Mouse (Mus musculus) heart, postnatal 10 days (tissue): ENCODE results near the gene Olfr429. TPM values are rescaled to one million over a fixed set of nuclear protein-coding genes. Genes with fewer than 3 reads are reported as not detected.
"Not testable (repeated sequence)": the region's sequence is repeated elsewhere in the genome, so short reads cannot be mapped to it uniquely, and the experiment has no call there.

Source experiments
- DNase-seq, 2 experiments: peaks; one replicate each; pipeline ENCODE4 v3.0.0; 2021
- intact Hi-C: fragments of 180-260 bp; cut with DNase I; formaldehyde crosslinking; loops from one replicate; pipeline ENCODE4 v1.15.1; 2025
- total RNA-seq, 2 experiments: library from RNA; stranded (reverse); gene quantifications; 2 replicates each; pipeline ENCODE4 v1.2.3; 2021

The Olfr429 gene
- total RNA-seq, result not detected

- intact Hi-C loops, result no loop called here
Measured at GRCm38 (mm10) chr1:174084031-174084430, at the start of gene Olfr429. TSS of gene Olfr429 (plus strand) at chr1:174084331.

GRCm38 (mm10) chr1:174035841-174036240, 48.3 kb upstream of the Olfr429 start:
- intact Hi-C loops, result no loop called here
- DNase-seq, result no peak

More at GRCm38 (mm10) chr1:174084031-174084430, at the start of gene Olfr429:
- DNase-seq, result no peak

DNA sequence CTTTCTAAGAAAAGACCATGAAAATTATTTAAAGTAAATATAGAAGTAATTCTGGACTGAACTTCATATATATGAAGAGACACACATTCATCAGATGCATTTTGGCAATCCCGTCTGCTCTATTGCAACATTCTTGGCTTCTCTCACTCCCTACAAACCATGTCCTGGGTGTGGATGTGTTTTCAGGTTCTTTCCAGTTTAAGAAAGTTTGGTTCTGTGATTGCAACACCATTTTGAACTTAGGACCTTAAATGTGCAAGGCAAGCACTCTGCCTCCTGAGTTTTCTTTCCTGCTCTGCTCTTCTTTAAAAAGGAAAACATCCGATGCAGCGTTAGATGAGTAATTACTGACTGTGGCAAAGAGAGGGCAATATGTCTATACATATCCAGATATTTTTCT, 45.7 kb upstream of the Olfr429 start:
- DNase-seq, result no peak
- intact Hi-C loops, result no loop called here

- DNase-seq, result peak; percentile 82 to 83
- intact Hi-C loops, result no loop called here
Measured at GRCm38 (mm10) chr1:174040523-174041177, 43.5 kb upstream of the Olfr429 start, which contains the start of gene Olfr433. TSS of gene Olfr433 (plus strand) at chr1:174040705.

DNA sequence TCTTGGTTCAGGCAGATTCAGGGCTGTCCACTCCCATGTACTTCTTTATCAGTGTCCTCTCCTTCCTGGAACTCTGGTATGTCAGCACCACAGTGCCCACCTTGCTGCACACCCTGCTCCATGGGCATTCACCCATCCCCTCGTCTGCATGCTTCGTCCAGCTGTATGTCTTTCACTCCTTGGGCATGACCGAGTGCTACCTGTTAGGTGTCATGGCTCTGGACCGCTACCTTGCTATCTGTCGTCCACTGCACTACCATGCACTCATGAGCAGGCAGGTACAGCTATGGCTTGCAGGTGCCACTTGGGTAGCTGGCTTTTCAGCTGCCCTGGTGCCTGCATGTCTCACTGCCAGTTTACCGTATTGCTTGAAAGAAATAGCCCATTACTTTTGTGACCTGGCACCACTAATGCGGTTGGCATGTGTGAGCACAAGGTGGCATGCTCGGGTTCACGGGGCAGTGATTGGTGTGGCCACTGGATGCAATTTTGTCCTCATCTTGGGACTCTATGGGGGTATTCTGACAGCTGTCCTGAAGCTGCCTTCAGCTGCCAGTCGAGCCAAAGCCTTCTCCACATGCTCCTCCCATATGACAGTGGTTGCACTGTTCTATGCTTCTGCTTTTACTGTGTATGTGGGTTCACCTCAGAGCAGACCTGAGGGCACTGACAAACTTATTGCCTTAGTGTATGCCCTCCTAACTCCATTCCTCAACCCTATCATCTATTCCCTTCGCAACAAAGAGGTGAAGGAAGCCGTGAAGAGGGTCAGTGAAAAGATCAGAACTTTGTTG, 41.8 kb upstream of the Olfr429 start:
- intact Hi-C loops, DNase-seq: not testable (repeated sequence)

DNA sequence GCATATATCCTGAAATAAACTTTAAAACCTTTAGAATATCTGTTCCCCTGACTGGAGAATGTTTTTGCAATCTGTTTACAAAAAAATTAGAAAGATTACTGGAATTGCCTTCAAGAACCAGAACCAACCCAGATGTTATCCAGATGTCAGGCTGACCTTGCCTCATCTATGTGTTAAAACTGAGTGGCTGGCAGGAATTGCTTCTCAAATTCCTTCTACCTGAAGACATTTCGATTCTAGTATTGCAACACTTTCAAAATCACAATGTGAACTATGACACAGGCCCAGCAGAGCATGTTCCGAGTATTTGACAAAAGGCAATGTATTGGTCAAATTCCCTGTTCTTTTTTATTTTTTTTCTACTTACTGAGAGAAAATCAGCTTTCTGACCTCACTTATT, 39.7 kb upstream of the Olfr429 start:
- intact Hi-C loops, result no loop called here
- DNase-seq, result peak in 1 of 2 experiments; percentile 19

DNA sequence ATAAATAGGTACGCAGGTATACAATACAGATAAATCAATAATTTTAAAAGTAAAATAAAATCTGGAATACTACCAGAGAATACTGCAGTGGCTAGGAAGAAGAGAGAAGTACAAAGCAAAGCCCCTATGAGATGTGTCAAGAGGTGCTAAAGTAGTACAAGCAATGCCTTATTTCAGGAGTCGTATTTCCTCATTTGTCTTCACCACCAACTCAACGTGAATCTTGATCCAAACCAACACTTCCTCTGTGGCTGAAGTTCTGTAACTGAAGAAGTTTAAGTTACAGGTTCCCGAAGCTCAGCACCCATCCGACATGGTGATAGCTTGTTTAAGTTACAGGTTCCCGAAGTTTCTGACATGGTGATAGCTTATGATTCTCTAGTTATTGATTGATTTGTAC, 35.9 kb upstream of the Olfr429 start:
- intact Hi-C loops, DNase-seq: not testable (repeated sequence)

- intact Hi-C loops, result no loop called here
- no peak for DNase-seq
Measured at GRCm38 (mm10) chr1:174048893-174049292, 35.2 kb upstream of the Olfr429 start, which contains the start of gene Olfr432. TSS of gene Olfr432 (plus strand) at chr1:174049205.

DNA sequence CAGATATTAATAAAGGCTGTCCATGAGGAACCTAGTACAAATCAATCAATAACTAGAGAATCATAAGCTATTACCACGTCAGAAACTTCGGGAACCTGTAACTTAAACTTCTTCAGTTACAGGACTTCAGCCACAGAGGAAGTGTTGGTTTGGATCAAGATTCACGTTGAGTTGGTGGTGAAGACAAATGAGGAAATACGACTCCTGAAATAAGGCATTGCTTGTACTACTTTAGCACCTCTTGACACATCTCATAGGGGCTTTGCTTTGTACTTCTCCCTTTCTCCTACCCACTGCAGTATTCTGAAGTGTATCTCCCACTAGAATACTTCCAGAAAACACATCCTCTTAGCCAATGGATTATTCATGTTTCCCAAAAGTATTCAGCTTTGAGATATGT, 34.8 kb upstream of the Olfr429 start:
- intact Hi-C loops, DNase-seq: not testable (repeated sequence)

- no peak for DNase-seq
- intact Hi-C loops, result no loop called here
Measured at GRCm38 (mm10) chr1:174050532-174050931, 33.6 kb upstream of the Olfr429 start.

DNA sequence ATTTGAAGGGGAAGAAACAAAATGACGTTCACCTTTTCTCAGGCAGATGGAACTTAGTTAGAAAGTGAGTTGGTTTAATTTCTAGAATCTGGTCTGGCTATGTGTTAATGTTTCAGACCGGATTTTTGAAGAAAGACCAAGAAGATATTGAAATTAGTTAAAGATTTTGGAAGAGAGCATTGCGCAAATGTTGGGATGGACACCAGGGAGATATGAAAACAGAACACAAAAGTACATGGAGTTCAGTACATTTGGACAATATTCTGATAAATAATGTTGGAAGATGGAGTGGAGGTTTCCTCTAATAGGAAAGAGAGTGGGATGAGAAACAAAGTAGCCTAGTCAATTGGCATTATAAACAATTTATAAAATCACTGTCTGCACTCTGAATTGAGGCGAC, 32.6 kb upstream of the Olfr429 start:
- DNase-seq, result no peak
- intact Hi-C loops, result no loop called here

- DNase-seq, result no peak
- intact Hi-C loops, result no loop called here
Measured at GRCm38 (mm10) chr1:174051931-174052536, 32.1 kb upstream of the Olfr429 start.

GRCm38 (mm10) chr1:174052981-174053380, 31.1 kb upstream of the Olfr429 start:
- intact Hi-C loops, result no loop called here
- no peak for DNase-seq

DNA sequence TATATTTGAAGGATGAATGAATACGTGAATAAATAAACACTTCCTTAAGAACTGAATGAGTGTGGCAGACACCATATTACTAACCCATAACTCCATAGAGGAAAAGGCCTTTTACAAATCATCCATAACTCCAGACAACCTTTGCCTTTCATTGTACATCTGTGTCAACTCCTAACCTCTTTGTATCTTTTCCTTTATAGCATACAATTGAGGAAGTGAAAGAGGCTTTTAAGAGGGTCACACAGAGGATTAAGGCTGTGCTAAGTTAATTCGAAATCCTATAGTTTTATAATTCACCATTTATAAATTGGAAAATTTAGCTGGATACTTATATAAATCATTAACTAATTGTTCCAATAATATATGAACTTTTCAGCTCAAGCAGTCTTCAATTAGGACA, 28.9 kb upstream of the Olfr429 start:
- DNase-seq, result no peak
- intact Hi-C loops, result no loop called here

- intact Hi-C loops, result no loop called here
Measured at GRCm38 (mm10) chr1:174066305-174066704, 17.8 kb upstream of the Olfr429 start, which contains the start of gene Olfr430. TSS of gene Olfr430 (plus strand) at chr1:174066605.

GRCm38 (mm10) chr1:174096591-174096990, 12.5 kb downstream of the Olfr429 start, which contains the start of gene Olfr427:
TSS of gene Olfr427 (plus strand) at chr1:174096891.
- intact Hi-C loops, result no loop called here
- DNase-seq, result no peak

More at GRCm38 (mm10) chr1:174066305-174066704, 17.8 kb upstream of the Olfr429 start, which contains the start of gene Olfr430:
- DNase-seq, result no peak

DNA sequence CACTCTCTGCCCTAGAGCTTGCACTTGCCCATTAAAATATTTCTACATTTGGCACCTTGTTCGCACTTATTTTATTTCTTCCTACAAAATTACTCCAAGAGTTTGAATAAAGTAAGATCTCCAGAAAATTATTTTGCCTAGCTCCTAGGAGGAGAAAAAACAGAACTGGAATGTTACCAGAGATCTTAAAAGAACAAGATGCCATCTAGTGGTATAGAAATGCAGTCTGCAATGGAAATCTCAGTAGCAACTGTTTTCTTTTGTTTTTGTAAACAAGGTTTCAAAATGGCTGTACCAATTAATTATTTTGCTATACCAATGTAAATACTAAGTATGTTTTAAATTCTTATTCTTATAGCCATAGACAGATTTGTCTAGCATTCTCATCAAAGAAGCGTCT, 19.6 kb downstream of the Olfr429 start:
- intact Hi-C loops, result loop anchor here (1.0 to 10.0 kb wide), 2 partner anchors 249 to 647 kb away; no protein-coding TSS in a partner anchor
- DNase-seq, result no peak

DNA sequence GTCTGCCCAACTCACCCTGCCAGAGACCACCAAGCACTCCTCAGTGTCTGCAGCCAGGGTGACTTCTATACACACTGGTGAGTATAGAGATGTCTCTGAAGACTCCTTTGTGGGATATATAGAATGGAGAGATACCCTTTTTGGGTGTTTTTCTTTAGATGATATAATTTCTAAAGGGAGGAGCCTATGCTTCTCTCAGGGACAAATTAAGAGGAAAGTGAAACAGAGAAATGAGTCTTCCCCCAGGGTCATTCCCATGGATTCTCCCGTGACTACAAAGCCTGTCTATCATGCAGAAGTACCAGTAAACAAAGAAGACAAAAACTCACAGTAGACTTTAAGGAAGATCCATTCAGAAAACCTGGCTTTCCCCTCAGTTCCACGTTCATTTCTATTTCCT, 36.9 kb downstream of the Olfr429 start, which contains the start of gene Olfr231:
Gene Olfr231, minus strand, starts transcription at position 101 of the 400 bp plus-strand sequence.
- intact Hi-C loops, result no loop called here
- DNase-seq, result no peak

GRCm38 (mm10) chr1:174131217-174131616, 47.1 kb downstream of the Olfr429 start, which contains the start of gene Olfr424:
TSS of gene Olfr424 (plus strand) at chr1:174131517.
- intact Hi-C loops, result no loop called here
- DNase-seq, result no peak

DNA sequence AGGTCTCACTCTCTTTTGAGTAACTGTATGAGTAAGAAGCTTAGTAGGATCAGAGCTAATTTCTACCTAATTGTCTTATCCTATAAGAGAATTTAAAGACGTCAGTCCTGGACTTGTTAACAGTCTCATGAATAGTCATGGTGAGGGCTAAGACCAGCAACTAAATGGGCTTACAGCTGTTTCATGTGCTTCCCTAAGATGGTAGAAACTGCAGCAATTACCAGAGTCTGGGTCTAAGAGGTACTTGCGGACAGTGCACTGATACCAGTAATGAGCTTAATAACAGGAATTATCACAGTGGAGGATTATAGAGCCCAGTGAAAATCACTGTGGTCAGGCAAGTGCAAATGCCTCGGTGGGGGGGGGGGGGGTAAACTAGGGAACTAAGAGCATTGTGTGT, 47.9 kb downstream of the Olfr429 start:
- intact Hi-C loops, result no loop called here
- DNase-seq, result no peak
